Mouse (Mus musculus) left cerebral cortex, postnatal 10 days (tissue): ENCODE measurements around the gene Zfp831. TPM values are rescaled to one million over a fixed set of nuclear protein-coding genes. Genes with fewer than 3 reads are reported as not detected.

Experiments
- DNase-seq, 2 experiments: peaks; one replicate each; pipeline ENCODE4 v3.0.0; 2021 to 2022; ENCODE audit warnings: low spot score in 2 of 2, mixed read lengths in 1 of 2; ENCODE audit errors: extremely low spot score in 1 of 2
- intact Hi-C: fragments of 180-260 bp; cut with DNase I; formaldehyde crosslinking; loops from one replicate; pipeline ENCODE4 v1.15.1; 2025
- total RNA-seq, 2 experiments: library from RNA; stranded (reverse); gene quantifications; 2 replicates each; pipeline ENCODE4 v1.2.3; 2021

Gene Zfp831
- 1 to 10 TPM; 2.8 to 3.0 TPM for total RNA-seq

DNA sequence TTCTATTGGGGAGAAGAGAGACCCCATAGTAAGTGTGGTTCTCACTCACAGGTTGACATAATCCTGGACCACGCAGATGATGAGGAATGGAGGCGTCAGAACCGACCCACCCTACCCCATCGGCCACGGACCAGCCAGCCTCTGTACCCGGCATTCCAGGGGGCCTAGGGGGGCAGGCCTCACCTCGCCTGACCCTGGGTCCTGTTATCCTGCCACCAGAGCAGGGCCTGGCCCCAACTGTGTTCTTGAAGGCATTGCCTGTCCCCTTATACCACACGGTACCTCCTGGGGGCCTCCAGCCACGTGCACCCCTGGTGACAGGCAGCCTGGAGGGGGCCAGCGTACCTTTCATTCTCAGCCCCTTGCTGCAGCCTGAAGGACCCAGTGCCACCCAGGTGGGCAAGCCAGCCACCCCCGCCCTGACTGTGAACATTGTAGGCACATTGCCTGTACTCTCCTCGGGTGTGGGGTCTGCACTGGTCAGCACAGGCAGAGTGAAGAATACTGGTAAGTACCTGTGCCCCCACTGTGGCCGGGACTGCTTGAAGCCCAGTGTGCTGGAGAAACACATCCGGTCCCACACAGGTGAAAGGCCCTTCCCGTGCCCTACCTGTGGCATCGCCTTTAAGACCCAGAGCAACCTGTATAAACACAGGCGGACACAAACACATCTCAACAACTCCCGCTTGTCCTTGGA is at the start of gene Zfp831:
TSS of gene Zfp831 (plus strand) at position 87 of the 697 bp plus-strand sequence.
- intact Hi-C loops, result no loop called here
- no peak for DNase-seq

GRCm38 (mm10) chr2:174594965-174595364 is 48.4 kb upstream of the Zfp831 start:
- intact Hi-C loops, result no loop called here
- no peak for DNase-seq

- no peak for DNase-seq
- intact Hi-C loops, result no loop called here
These were observed 47.7 kb upstream of the Zfp831 start for GRCm38 (mm10) chr2:174595611-174596010.

GRCm38 (mm10) chr2:174596457-174596856 is 46.9 kb upstream of the Zfp831 start:
- no peak for DNase-seq
- intact Hi-C loops, result no loop called here

GRCm38 (mm10) chr2:174598451-174598850 is 44.9 kb upstream of the Zfp831 start:
- DNase-seq, result peak in 1 of 2 experiments; percentile 54
- intact Hi-C loops, result no loop called here

- intact Hi-C loops, result no loop called here
- no peak for DNase-seq
These were observed 44.2 kb upstream of the Zfp831 start for GRCm38 (mm10) chr2:174599071-174599635.

DNA sequence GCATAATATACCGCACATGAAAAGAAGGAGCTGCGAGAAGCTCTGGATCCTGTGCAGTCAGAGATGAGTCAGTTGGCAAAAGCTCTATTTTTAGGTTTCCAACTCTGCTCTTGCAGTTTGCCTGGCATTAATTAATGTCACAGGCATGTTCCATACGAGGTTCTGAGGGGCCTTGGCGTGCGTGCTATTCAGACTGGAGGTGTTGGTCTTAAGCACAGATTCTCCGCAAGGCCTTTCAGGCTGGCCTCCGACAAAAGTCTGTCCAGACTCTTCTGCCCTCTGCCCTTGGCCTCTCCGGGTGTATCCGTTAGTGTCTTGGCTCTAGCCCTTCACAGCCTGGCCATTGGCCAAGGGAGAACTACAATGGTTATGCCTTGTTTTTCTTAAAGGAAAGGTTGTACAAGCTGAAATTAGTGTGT is 43.5 kb upstream of the Zfp831 start:
- intact Hi-C loops, result no loop called here
- DNase-seq, result peak; percentile 40 to 57

GRCm38 (mm10) chr2:174601938-174602685 is 41.2 kb upstream of the Zfp831 start:
- DNase-seq, result no peak
- intact Hi-C loops, result no loop called here

DNA sequence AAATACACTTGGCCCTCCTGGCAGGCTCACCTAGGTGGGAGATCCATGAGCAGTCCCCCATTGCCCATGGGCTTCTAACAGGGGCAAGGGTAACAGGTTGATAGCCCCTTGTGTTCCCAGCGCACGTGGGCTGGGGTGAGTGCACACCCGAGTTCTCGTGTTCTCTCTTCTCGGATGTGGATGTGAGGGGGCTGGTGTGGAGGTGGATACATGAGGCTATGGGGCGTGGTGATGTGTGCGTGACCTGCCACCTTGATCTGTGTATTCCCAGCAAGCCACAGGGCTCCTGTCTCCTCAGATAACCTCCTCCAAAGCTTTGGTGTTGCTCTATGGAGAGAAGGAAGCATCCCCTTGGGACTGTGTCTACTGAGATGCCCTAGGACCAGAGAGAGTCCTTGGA is 40.0 kb upstream of the Zfp831 start:
- intact Hi-C loops, result no loop called here

GRCm38 (mm10) chr2:174605020-174605419 is 38.3 kb upstream of the Zfp831 start:
- intact Hi-C loops, result no loop called here
- no peak for DNase-seq

More for the DNA sequence above, 40.0 kb upstream of the Zfp831 start:
- no peak for DNase-seq

DNA sequence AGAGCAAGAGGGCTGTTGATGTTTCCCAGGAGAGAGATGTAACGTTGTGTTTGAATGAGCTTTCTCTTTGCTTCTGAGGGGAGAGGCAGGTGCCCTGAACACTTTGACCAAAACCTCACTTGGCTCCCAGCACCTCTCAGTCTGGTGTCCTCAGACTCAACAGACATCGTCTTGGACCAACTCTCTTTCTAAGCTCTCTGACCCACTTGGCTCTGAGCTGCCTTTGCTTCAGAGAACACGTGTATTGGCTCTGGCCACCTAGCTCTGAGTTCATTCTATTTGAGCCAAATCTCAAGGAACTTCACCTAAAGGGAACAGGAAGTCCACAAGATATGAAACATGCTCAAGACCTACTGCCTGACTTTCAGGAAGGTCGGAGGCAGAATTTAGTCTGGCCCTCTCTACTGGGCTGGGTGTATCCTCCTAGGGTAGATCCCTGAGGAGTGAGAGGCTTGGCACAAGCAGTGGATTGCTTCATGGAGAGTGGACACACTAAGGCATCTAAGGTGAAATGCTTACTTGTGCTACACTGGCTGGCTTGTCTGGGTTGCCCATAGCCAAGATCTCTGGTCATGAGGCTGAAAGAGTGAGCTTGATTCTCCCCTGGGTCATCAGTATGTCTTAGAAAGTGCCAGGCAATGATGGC is 37.8 kb upstream of the Zfp831 start:
- intact Hi-C loops, result no loop called here
- DNase-seq, result no peak

GRCm38 (mm10) chr2:174606376-174606775 is 37.0 kb upstream of the Zfp831 start:
- no peak for DNase-seq
- intact Hi-C loops, result no loop called here

- intact Hi-C loops, result no loop called here
- DNase-seq, result no peak
These were observed 33.4 kb upstream of the Zfp831 start for GRCm38 (mm10) chr2:174609892-174610291.

GRCm38 (mm10) chr2:174612386-174613063 is 30.8 kb upstream of the Zfp831 start:
- intact Hi-C loops, result no loop called here
- no peak for DNase-seq

- no peak for DNase-seq
- intact Hi-C loops, result no loop called here
These were observed 30.1 kb upstream of the Zfp831 start for GRCm38 (mm10) chr2:174613221-174613620.

DNA sequence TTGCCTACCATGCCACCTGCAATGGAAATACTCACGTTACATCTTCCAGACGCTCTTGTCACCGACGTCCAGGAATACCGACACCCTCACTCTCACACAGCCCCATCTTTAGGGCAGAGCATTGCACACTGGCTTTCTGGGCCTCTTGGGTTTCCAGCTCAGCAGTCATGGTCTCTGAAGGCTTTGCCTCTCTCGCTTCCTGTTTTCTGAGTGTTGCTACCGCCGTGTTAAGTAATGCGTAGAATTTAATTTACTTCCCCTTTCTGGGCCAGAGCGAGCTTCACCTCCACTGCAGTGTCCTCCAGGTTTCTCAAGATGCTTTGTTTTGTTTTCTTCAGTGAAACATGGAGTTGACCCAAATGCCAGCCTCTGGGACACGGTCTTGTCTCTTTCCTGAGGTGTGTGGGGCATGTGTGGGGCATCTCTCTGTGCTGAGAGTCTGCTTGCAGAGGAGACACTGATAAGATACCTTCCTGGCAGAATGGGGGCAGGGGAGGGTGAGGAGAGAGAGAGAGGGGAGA is 29.4 kb upstream of the Zfp831 start:
- intact Hi-C loops, result no loop called here
- no peak for DNase-seq

- intact Hi-C loops, result no loop called here
- DNase-seq, result no peak
These were observed 21.5 kb upstream of the Zfp831 start for GRCm38 (mm10) chr2:174621881-174622280.

- no peak for DNase-seq
- intact Hi-C loops, result no loop called here
These were observed 18.9 kb upstream of the Zfp831 start for GRCm38 (mm10) chr2:174624430-174624829.

- intact Hi-C loops, result no loop called here
- no peak for DNase-seq
These were observed 16.3 kb upstream of the Zfp831 start for GRCm38 (mm10) chr2:174627021-174627420.
